11 mouse cellular contexts compared by ENCODE assay signal in the genomic region with DNA sequence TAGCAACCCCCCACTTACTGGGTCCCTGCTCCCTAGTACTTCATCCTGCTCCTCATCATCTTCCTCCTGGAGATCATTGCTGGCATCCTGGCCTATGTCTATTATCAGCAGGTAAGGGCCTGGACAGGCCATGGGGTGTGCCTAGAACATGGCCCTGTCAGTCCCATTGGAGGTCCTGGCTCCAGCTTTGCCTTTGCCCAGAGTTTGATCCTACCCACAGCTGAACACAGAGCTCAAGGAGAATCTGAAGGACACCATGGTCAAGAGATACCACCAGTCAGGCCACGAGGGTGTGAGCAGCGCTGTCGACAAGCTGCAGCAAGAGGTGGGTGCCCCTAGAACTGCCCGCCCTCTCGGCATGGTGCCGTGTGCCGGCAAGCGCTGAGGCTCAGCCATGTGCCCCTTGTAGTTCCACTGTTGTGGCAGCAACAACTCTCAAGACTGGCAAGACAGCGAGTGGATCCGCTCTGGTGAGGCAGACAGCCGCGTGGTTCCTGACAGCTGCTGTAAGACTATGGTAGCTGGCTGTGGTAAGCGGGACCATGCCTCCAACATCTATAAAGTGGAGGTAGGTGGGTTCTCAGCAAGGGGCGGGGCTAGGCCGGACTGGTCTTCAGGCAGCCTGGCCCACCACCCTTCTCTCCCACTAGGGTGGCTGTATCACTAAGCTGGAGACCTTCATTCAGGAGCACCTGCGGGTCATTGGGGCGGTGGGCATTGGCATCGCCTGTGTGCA. TPM values are rescaled to one million over a fixed set of nuclear protein-coding genes. Genes with fewer than 3 reads are reported as not detected.
A peak's percentile ranks its signal among the peaks of the same experiment; 100 is the strongest.
DNase-seq lines count a peak whose midpoint lies in the region; ATAC-seq and TF ChIP-seq lines count a peak whose summit lies in the region.
"Had no signal": no experiment of that assay in that cellular context is flagged by ENCODE, and none has a peak within 500 bp of the region (broad histone marks: within the 10 kb centered on the region; RNA-seq: fewer than 3 reads in every experiment).

No protein-coding gene starts in this region.

- peak overlapping the region; percentile 64; the same call in 1 of the 2 replicates for H3K4me3 ChIP-seq in forebrain, embryonic 13.5 days
- H3K4me3 ChIP-seq in forebrain, embryonic 11.5 days (ENCODE audit: low read depth, low read length) = no peak overlapping the region; the same call in 1 of the 2 replicates
- peak overlapping the region; percentile 99 for H3K4me3 ChIP-seq in megakaryocyte, embryonic 14.5 days (replicated peaks)
- H3K4me3 ChIP-seq in hindbrain, embryonic 11.5 days (ENCODE audit: low read depth, low read length) = no peak overlapping the region
- H3K4me3 ChIP-seq in midbrain, postnatal 0 days (ENCODE audit: low read depth, low read length) = no peak overlapping the region

- no peak for TF ChIP-seq CTCF in midbrain, postnatal 0 days (IDR thresholded peaks at IDR 0.05)

- H3K9ac ChIP-seq in forebrain, embryonic 13.5 days = peak overlapping the region; percentile 34; the same call in 1 of the 2 replicates
- no peak overlapping the region for H3K9ac ChIP-seq in forebrain, embryonic 11.5 days (ENCODE audit: low read length)
- 0 out of 2 replicates have a peak overlapping the region, but pooled peaks have one; percentile 59 for H3K9ac ChIP-seq in hindbrain, embryonic 11.5 days (ENCODE audit: low read depth, low read length)
- H3K9ac ChIP-seq in midbrain, postnatal 0 days (replicated peaks; ENCODE audit: low read length, poor library complexity, severe bottlenecking) = no peak overlapping the region

- WGBS in forebrain, embryonic 13.5 days = 93% methylated on average over 18 of the region's 18 CpGs
- WGBS in forebrain, embryonic 11.5 days = 91% methylated on average over 18 of the region's 18 CpGs
- 90% methylated on average over 18 of the region's 18 CpGs for WGBS in hindbrain, embryonic 11.5 days
- 91% methylated on average over 18 of the region's 18 CpGs for WGBS in midbrain, postnatal 0 days

- peaks cover 51% of the 10 kb centered on the region for H3K4me1 ChIP-seq in forebrain, embryonic 13.5 days
- peaks cover 26% of the 10 kb centered on the region for H3K4me1 ChIP-seq in forebrain, embryonic 11.5 days (replicated peaks; ENCODE audit: control insufficient read depth, insufficient read depth, low read length)
- peaks cover 85% of the 10 kb centered on the region for H3K4me1 ChIP-seq in megakaryocyte, embryonic 14.5 days
- H3K4me1 ChIP-seq in hindbrain, embryonic 11.5 days (replicated peaks; ENCODE audit: control insufficient read depth, insufficient read depth, low read length) = peaks cover 14% of the 10 kb centered on the region
- peaks cover 29% of the 10 kb centered on the region for H3K4me1 ChIP-seq in midbrain, postnatal 0 days (ENCODE audit: insufficient read depth, low read length)

- H3K36me3 ChIP-seq in forebrain, embryonic 13.5 days (ENCODE audit: poor library complexity, severe bottlenecking) = peaks cover 36% of the 10 kb centered on the region
- peaks cover 3% of the 10 kb centered on the region for H3K36me3 ChIP-seq in forebrain, embryonic 11.5 days (ENCODE audit: control insufficient read depth, insufficient read depth, low read length)
- peaks cover 45% of the 10 kb centered on the region for H3K36me3 ChIP-seq in megakaryocyte, embryonic 14.5 days (replicated peaks; ENCODE audit: low read length)
- peaks cover 7% of the 10 kb centered on the region; the same call in 1 of the 2 replicates for H3K36me3 ChIP-seq in hindbrain, embryonic 11.5 days (ENCODE audit: control insufficient read depth, insufficient read depth, low read length)
- peaks cover 22% of the 10 kb centered on the region for H3K36me3 ChIP-seq in midbrain, postnatal 0 days (ENCODE audit: insufficient read depth, low read length)

- H3K9me3 ChIP-seq in forebrain, embryonic 13.5 days (replicated peaks) = no peaks in the 10 kb centered on the region
- no peaks in the 10 kb centered on the region for H3K9me3 ChIP-seq in forebrain, embryonic 11.5 days (ENCODE audit: control insufficient read depth, low read length)
- no peaks in the 10 kb centered on the region for H3K9me3 ChIP-seq in megakaryocyte, embryonic 14.5 days
- no peaks in the 10 kb centered on the region for H3K9me3 ChIP-seq in hindbrain, embryonic 11.5 days (ENCODE audit: control insufficient read depth, low read length)
- no peaks in the 10 kb centered on the region for H3K9me3 ChIP-seq in midbrain, postnatal 0 days (ENCODE audit: low read length)

- ATAC-seq in forebrain, embryonic 13.5 days = no peak
- no peak for ATAC-seq in forebrain, embryonic 11.5 days (replicated peaks; ENCODE audit: low FRiP score)
- ATAC-seq in megakaryocyte, adult 5-6 weeks (ENCODE audit: poor library complexity, severe bottlenecking) = no peak
- ATAC-seq in hindbrain, embryonic 11.5 days (ENCODE audit: low FRiP score) = no peak
- ATAC-seq in midbrain, postnatal 0 days (ENCODE audit: low FRiP score) = no peak

- H3K27me3 ChIP-seq in forebrain, embryonic 13.5 days = peaks cover 21% of the 10 kb centered on the region
- H3K27me3 ChIP-seq in forebrain, embryonic 11.5 days (ENCODE audit: control insufficient read depth, insufficient read depth, low read length) = peaks cover 14% of the 10 kb centered on the region
- H3K27me3 ChIP-seq in megakaryocyte, embryonic 14.5 days (replicated peaks) = no peaks in the 10 kb centered on the region
- H3K27me3 ChIP-seq in hindbrain, embryonic 11.5 days (ENCODE audit: control insufficient read depth, insufficient read depth, low read length) = peaks cover 19% of the 10 kb centered on the region
- peaks cover 7% of the 10 kb centered on the region for H3K27me3 ChIP-seq in midbrain, postnatal 0 days (ENCODE audit: insufficient read depth, low read length)

- no peak for DNase-seq in forebrain, embryonic 11.5 days (ENCODE audit: low spot score)
- no peak for DNase-seq in hindbrain, embryonic 11.5 days (ENCODE audit: low spot score)
- no peak for DNase-seq in midbrain, postnatal 0 days (ENCODE audit: low spot score)
- no peak for DNase-seq in urinary bladder, postnatal 36 days (ENCODE audit: low spot score in 2 of 2)
- DNase-seq in T-cell, adult 2 months (ENCODE audit: low spot score) = no peak
- DNase-seq: adrenal gland, postnatal 14 days; left cerebral cortex, postnatal 4 days had no signal

- 0 out of 2 replicates have a peak overlapping the region, but pooled peaks have one; percentile 18 for H3K4me2 ChIP-seq in forebrain, embryonic 13.5 days
- H3K4me2 ChIP-seq in forebrain, embryonic 11.5 days (ENCODE audit: low read depth, low read length, severe bottlenecking) = no peak overlapping the region
- H3K4me2 ChIP-seq in hindbrain, embryonic 11.5 days (replicated peaks; ENCODE audit: low read depth, low read length) = peak overlapping the region; percentile 66; the same call in 1 of the 2 replicates
- H3K4me2 ChIP-seq in midbrain, postnatal 0 days (ENCODE audit: low read depth, low read length, poor library complexity, severe bottlenecking) = 0 out of 2 replicates have a peak overlapping the region, but pooled peaks have one; percentile 77

- H3K27ac ChIP-seq in forebrain, embryonic 13.5 days = no peak overlapping the region
- H3K27ac ChIP-seq in forebrain, embryonic 11.5 days (ENCODE audit: low read depth, low read length) = no peak overlapping the region
- H3K27ac ChIP-seq in hindbrain, embryonic 11.5 days (ENCODE audit: low read depth, low read length) = no peak overlapping the region
- H3K27ac ChIP-seq in midbrain, postnatal 0 days (ENCODE audit: low read depth, low read length) = no peak overlapping the region

RNA-seq across cellular contexts. Expression of a gene that starts 2.9 kb away (rescaled TPM):
- 12.0 and 14.3 TPM in 2 replicates for polyA plus RNA-seq in forebrain, embryonic 13.5 days (2015; fragmentation: Nextera tagmentation; extraction: Ambion mirVana)
- polyA plus RNA-seq in forebrain, embryonic 11.5 days (2014; fragmentation: Nextera tagmentation; extraction: Ambion mirVana) = 40.3 and 48.6 TPM in 2 replicates
- polyA plus RNA-seq in megakaryocyte, embryonic 14.5 days (2012; ENCODE audit: insufficient read depth, low replicate concordance) = 56.1 and 168 TPM in 2 replicates
- 13.3 and 16.8 TPM in 2 replicates for total RNA-seq in megakaryocyte, adult 5-6 weeks (2015)
- total RNA-seq in megakaryocyte, adult 5-6 weeks (2017) = 21.6 and 26.4 TPM in 2 replicates
- 40.1 and 57.9 TPM in 2 replicates for polyA plus RNA-seq in hindbrain, embryonic 11.5 days (2014; fragmentation: Nextera tagmentation; extraction: Ambion mirVana)
- 46.4 and 52.9 TPM in 2 replicates for total RNA-seq in midbrain, postnatal 0 days (2014; rRNA removed)
- 13.6 and 15.0 TPM in 2 replicates for polyA plus RNA-seq in midbrain, postnatal 0 days (2015; fragmentation: Nextera tagmentation; extraction: Ambion mirVana)

RNA-seq across cellular contexts. Expression of a gene that starts 4.9 kb away (rescaled TPM):
- polyA plus RNA-seq in forebrain, embryonic 13.5 days (2015; fragmentation: Nextera tagmentation; extraction: Ambion mirVana) = 76.5 and 89.5 TPM in 2 replicates
- polyA plus RNA-seq in forebrain, embryonic 11.5 days (2014; fragmentation: Nextera tagmentation; extraction: Ambion mirVana) = 73.9 and 78.5 TPM in 2 replicates
- polyA plus RNA-seq in megakaryocyte, embryonic 14.5 days (2012; ENCODE audit: insufficient read depth, low replicate concordance) = 49.6 and 150 TPM in 2 replicates
- 16.6 and 24.0 TPM in 2 replicates for total RNA-seq in megakaryocyte, adult 5-6 weeks (2015)
- 17.9 and 27.6 TPM in 2 replicates for total RNA-seq in megakaryocyte, adult 5-6 weeks (2017)
- polyA plus RNA-seq in hindbrain, embryonic 11.5 days (2014; fragmentation: Nextera tagmentation; extraction: Ambion mirVana) = 71.5 and 74.0 TPM in 2 replicates
- total RNA-seq in midbrain, postnatal 0 days (2014; rRNA removed) = 27.0 and 28.9 TPM in 2 replicates
- polyA plus RNA-seq in midbrain, postnatal 0 days (2015; fragmentation: Nextera tagmentation; extraction: Ambion mirVana) = 77.9 and 78.5 TPM in 2 replicates

RNA-seq across cellular contexts. Expression of a gene that starts 5.0 kb away (rescaled TPM):
- polyA plus RNA-seq in forebrain, embryonic 13.5 days (2015; fragmentation: Nextera tagmentation; extraction: Ambion mirVana) = 18.0 and 20.0 TPM in 2 replicates
- polyA plus RNA-seq in forebrain, embryonic 11.5 days (2014; fragmentation: Nextera tagmentation; extraction: Ambion mirVana) = 29.7 and 34.0 TPM in 2 replicates
- polyA plus RNA-seq in megakaryocyte, embryonic 14.5 days (2012; ENCODE audit: insufficient read depth, low replicate concordance) = 53.2 and 54.8 TPM in 2 replicates
- total RNA-seq in megakaryocyte, adult 5-6 weeks (2015) = 1.4 and 1.5 TPM in 2 replicates
- 1.9 and 3.3 TPM in 2 replicates for total RNA-seq in megakaryocyte, adult 5-6 weeks (2017)
- polyA plus RNA-seq in hindbrain, embryonic 11.5 days (2014; fragmentation: Nextera tagmentation; extraction: Ambion mirVana) = 29.6 and 31.4 TPM in 2 replicates
- 91.4 and 94.8 TPM in 2 replicates for total RNA-seq in midbrain, postnatal 0 days (2014; rRNA removed)
- polyA plus RNA-seq in midbrain, postnatal 0 days (2015; fragmentation: Nextera tagmentation; extraction: Ambion mirVana) = 68.1 and 75.7 TPM in 2 replicates

RNA-seq across cellular contexts. Expression of a gene that starts 9.2 kb away (rescaled TPM):
- polyA plus RNA-seq in forebrain, embryonic 13.5 days (2015; fragmentation: Nextera tagmentation; extraction: Ambion mirVana) = 3.2 and 6.0 TPM in 2 replicates
- 3.6 and 5.9 TPM in 2 replicates for polyA plus RNA-seq in forebrain, embryonic 11.5 days (2014; fragmentation: Nextera tagmentation; extraction: Ambion mirVana)
- 19.4 and 29.4 TPM in 2 replicates for polyA plus RNA-seq in megakaryocyte, embryonic 14.5 days (2012; ENCODE audit: insufficient read depth, low replicate concordance)
- 1.6 and 1.8 TPM in 2 replicates for total RNA-seq in megakaryocyte, adult 5-6 weeks (2015)
- total RNA-seq in megakaryocyte, adult 5-6 weeks (2017) = 1.5 and 2.0 TPM in 2 replicates
- polyA plus RNA-seq in hindbrain, embryonic 11.5 days (2014; fragmentation: Nextera tagmentation; extraction: Ambion mirVana) = 4.4 and 4.5 TPM in 2 replicates
- 4.0 and 5.3 TPM in 2 replicates for total RNA-seq in midbrain, postnatal 0 days (2014; rRNA removed)
- 5.3 and 5.9 TPM in 2 replicates for polyA plus RNA-seq in midbrain, postnatal 0 days (2015; fragmentation: Nextera tagmentation; extraction: Ambion mirVana)
- total RNA-seq: common myeloid progenitor, adult 5-6 weeks had no signal

RNA-seq across cellular contexts. Expression of a gene that starts 15.1 kb away (rescaled TPM):
- polyA plus RNA-seq in forebrain, embryonic 13.5 days (2015; fragmentation: Nextera tagmentation; extraction: Ambion mirVana) = 19.5 and 21.0 TPM in 2 replicates
- polyA plus RNA-seq in forebrain, embryonic 11.5 days (2014; fragmentation: Nextera tagmentation; extraction: Ambion mirVana) = 16.9 and 17.9 TPM in 2 replicates
- polyA plus RNA-seq in megakaryocyte, embryonic 14.5 days (2012; ENCODE audit: insufficient read depth, low replicate concordance) = 230 and 314 TPM in 2 replicates
- total RNA-seq in megakaryocyte, adult 5-6 weeks (2015) = 31.2 and 34.5 TPM in 2 replicates
- 9.1 and 12.3 TPM in 2 replicates for total RNA-seq in megakaryocyte, adult 5-6 weeks (2017)
- polyA plus RNA-seq in hindbrain, embryonic 11.5 days (2014; fragmentation: Nextera tagmentation; extraction: Ambion mirVana) = 13.7 and 14.2 TPM in 2 replicates
- 6.5 and 7.0 TPM in 2 replicates for total RNA-seq in midbrain, postnatal 0 days (2014; rRNA removed)
- polyA plus RNA-seq in midbrain, postnatal 0 days (2015; fragmentation: Nextera tagmentation; extraction: Ambion mirVana) = 22.2 and 24.5 TPM in 2 replicates

Comparison
In these comparisons a context has a peak if more than half of its experiments do, and no peak if none do; other contexts are left out.
1. H3K4me3 ChIP-seq: peak in forebrain, embryonic 13.5 days (single experiment) and megakaryocyte, embryonic 14.5 days (single experiment); none in forebrain, embryonic 11.5 days (single experiment), hindbrain, embryonic 11.5 days (single experiment) and midbrain, postnatal 0 days (single experiment).
2. H3K9ac ChIP-seq: peak in forebrain, embryonic 13.5 days (single experiment) and hindbrain, embryonic 11.5 days (single experiment); none in forebrain, embryonic 11.5 days (single experiment) and midbrain, postnatal 0 days (single experiment).